Mouse (Mus musculus): ENCODE results near the gene Tmem170. TPM values are rescaled to one million over a fixed set of nuclear protein-coding genes. Genes with fewer than 3 reads are reported as not detected.

Gene Tmem170
- total RNA-seq, 1 experiment from 2014 or later: 0.95 TPM

GRCm38 (mm10) chr8:111824334-111824733 is 52.2 kb downstream of the Tmem170 start:
- ATAC-seq (replicated peaks; ENCODE audit: insufficient number of reproducible peaks, low FRiP score, low TSS enrichment, poor library complexity, severe bottlenecking): no peak

- ATAC-seq (replicated peaks; ENCODE audit: insufficient number of reproducible peaks, low FRiP score, low TSS enrichment, poor library complexity, severe bottlenecking): peak; percentile 95
These were observed 55.4 kb downstream of the Tmem170 start for GRCm38 (mm10) chr8:111821199-111821598.

- no peak for ATAC-seq (replicated peaks; ENCODE audit: insufficient number of reproducible peaks, low FRiP score, low TSS enrichment, poor library complexity, severe bottlenecking)
These were observed 55.9 kb downstream of the Tmem170 start for GRCm38 (mm10) chr8:111820691-111821090.

GRCm38 (mm10) chr8:111820018-111820417 is 56.5 kb downstream of the Tmem170 start:
- no peak for ATAC-seq (replicated peaks; ENCODE audit: insufficient number of reproducible peaks, low FRiP score, low TSS enrichment, poor library complexity, severe bottlenecking)

GRCm38 (mm10) chr8:111818556-111818955 is 58.0 kb downstream of the Tmem170 start:
- no peak for ATAC-seq (replicated peaks; ENCODE audit: insufficient number of reproducible peaks, low FRiP score, low TSS enrichment, poor library complexity, severe bottlenecking)

GRCm38 (mm10) chr8:111815078-111815477 is 61.5 kb downstream of the Tmem170 start:
- no peak for ATAC-seq (replicated peaks; ENCODE audit: insufficient number of reproducible peaks, low FRiP score, low TSS enrichment, poor library complexity, severe bottlenecking)

- no peak for ATAC-seq (replicated peaks; ENCODE audit: insufficient number of reproducible peaks, low FRiP score, low TSS enrichment, poor library complexity, severe bottlenecking)
These were observed 62.7 kb downstream of the Tmem170 start for GRCm38 (mm10) chr8:111813818-111814217.

Other genes starting within 250 kb of the Tmem170 start
- gene Ldhd, start 246.4 kb downstream of the Tmem170 start, total RNA-seq (2017): not detected in 3 replicates
- 7.6 to 11.8 TPM (median 9.6 TPM) in 3 replicates for gene Zfp1, start 233.3 kb downstream of the Tmem170 start, total RNA-seq (2017)
- gene Ctrb1, start 185.7 kb downstream of the Tmem170 start, total RNA-seq (2017): not detected in 3 replicates
- gene Bcar1, start 132.9 kb downstream of the Tmem170 start, total RNA-seq (2017): not detected in 3 replicates
- gene Cfdp1, start 22.5 kb downstream of the Tmem170 start, total RNA-seq (2017): 135 to 169 TPM (median 155 TPM) in 3 replicates
- gene Chst5, start 33.7 kb upstream of the Tmem170 start, total RNA-seq (2017): not detected in 3 replicates
- 0.29 to 0.32 TPM in 2 of 3 replicates, not detected in the other for gene Tmem231, start 57.1 kb upstream of the Tmem170 start, total RNA-seq (2017)
- gene Gabarapl2, start 64.0 kb upstream of the Tmem170 start, total RNA-seq (2017): 85.9 to 92.1 TPM (median 87.1 TPM) in 3 replicates
- 0.95 to 3.4 TPM (median 3.2 TPM) in 3 replicates for gene Adat1, start 115.6 kb upstream of the Tmem170 start, total RNA-seq (2017)
- gene Kars, start 134.6 kb upstream of the Tmem170 start, total RNA-seq (2017): 69.9 to 77.0 TPM (median 73.1 TPM) in 3 replicates
- gene Terf2ip, start 134.6 kb upstream of the Tmem170 start, total RNA-seq (2017): 15.9 to 24.1 TPM (median 18.5 TPM) in 3 replicates
- 0.32 TPM in 1 of 3 replicates, not detected in the others for gene Gm6793, start 138.3 kb upstream of the Tmem170 start, total RNA-seq (2017)